Mouse (Mus musculus) stomach, postnatal 0 days (tissue): Measurements from ENCODE around the gene Lrmda. TPM values are rescaled to one million over a fixed set of nuclear protein-coding genes. Genes with fewer than 3 reads are reported as not detected.
A peak's percentile ranks its signal among the peaks of the same experiment; 100 is the strongest.

Source experiments
- ATAC-seq: fragments of 200-750 bp; cut with Nextera tagmentation; 2 replicates; pipeline ENCODE4 v1.8.0; 2017; ENCODE audit not compliant: low FRiP score, low TSS enrichment
- DNase-seq: peaks from one replicate; pipeline ENCODE4 v3.0.0-alpha.2; 2016; ENCODE audit warnings: low spot score
- H3K27ac ChIP-seq: fragments of 300-500 bp; sonication (generic); replicated peaks from 2 replicates; pipeline ENCODE4 v1.5.1; 2014; ENCODE audit warnings: mild to moderate bottlenecking, control low read depth
- H3K27me3 ChIP-seq: fragments of 300-500 bp; sonication (generic); 2 replicates; pipeline ENCODE4 v1.6.1; 2014; ENCODE audit warnings: low read length; ENCODE audit not compliant: control insufficient read depth, insufficient read depth
- H3K36me3 ChIP-seq: fragments of 300-500 bp; sonication (generic); 2 replicates; pipeline ENCODE4 v1.6.1; 2014; ENCODE audit warnings: low read length, mixed read lengths; ENCODE audit not compliant: control insufficient read depth, insufficient read depth
- H3K4me1 ChIP-seq: fragments of 300-500 bp; sonication (generic); replicated peaks from 2 replicates; pipeline ENCODE4 v1.6.1; 2014; ENCODE audit warnings: antibody characterized with exemption; ENCODE audit not compliant: control insufficient read depth, insufficient read depth
- H3K4me2 ChIP-seq: fragments of 300-500 bp; sonication (generic); replicated peaks from 2 replicates; pipeline ENCODE4 v1.6.1; 2014; ENCODE audit warnings: low read depth, mild to moderate bottlenecking, control low read depth, moderate library complexity
- H3K4me3 ChIP-seq: fragments of 300-500 bp; sonication (generic); 2 replicates; pipeline ENCODE4 v1.5.1; 2014; ENCODE audit warnings: low read depth, low read length, control low read depth
- H3K9ac ChIP-seq: fragments of 300-500 bp; sonication (generic); 2 replicates; pipeline ENCODE4 v1.6.1; 2014; ENCODE audit warnings: mild to moderate bottlenecking, low read length, control low read depth, mixed read lengths
- H3K9me3 ChIP-seq: fragments of 300-500 bp; sonication (generic); 2 replicates; pipeline ENCODE4 v1.6.1; 2016; ENCODE audit warnings: low read length; ENCODE audit not compliant: control insufficient read depth
- CTCF ChIP-seq: IDR thresholded peaks from 2 replicates; pipeline ENCODE4 v1.5.1; 2016; ENCODE audit warnings: antibody characterized with exemption, low read depth, mild to moderate bottlenecking, moderate library complexity
- EP300 ChIP-seq: optimal IDR thresholded peaks from 2 replicates; pipeline ENCODE3; 2016; ENCODE audit warnings: antibody characterized with exemption
- WGBS: fragments of 180-500 bp; shearing (Covaris S2); extraction: QIAGEN DNeasy Blood & Tissue Kit; methylation state at CpG from one replicate; pipeline ENCODE4 v1.1.7; 2014; 5-methylcytosine and 5-hydroxymethylcytosine counted together
- polyA plus RNA-seq: library from polyadenylated mRNA; unstranded; fragments of >200 nt; fragmentation: Nextera tagmentation; extraction: Ambion mirVana; gene quantifications from 2 replicates; pipeline ENCODE4 v1.2.1, GENCODE M21; 2015

Gene Lrmda
- polyA plus RNA-seq, 1 experiment from 2014 or later, result 0.39 TPM

GRCm38 (mm10) chr14:22721845-22722244 is 702.3 kb downstream of the Lrmda start:
- ATAC-seq (no peak), DNase-seq (no peak)
- no peak overlapping the region for H3K9ac ChIP-seq
- no peaks in the 10 kb centered on the region for H3K27me3 ChIP-seq
- H3K27ac ChIP-seq, result no peak overlapping the region
- H3K4me3 ChIP-seq, result no peak overlapping the region
- no peaks in the 10 kb centered on the region for H3K36me3 ChIP-seq
- H3K9me3 ChIP-seq, result no peaks in the 10 kb centered on the region
- WGBS, result 68% methylated on average over 5 of the region's 5 CpGs
- no peak overlapping the region for H3K4me2 ChIP-seq
- no peak for TF ChIP-seq CTCF
- no peak for TF ChIP-seq EP300
- H3K4me1 ChIP-seq, result no peaks in the 10 kb centered on the region

DNA sequence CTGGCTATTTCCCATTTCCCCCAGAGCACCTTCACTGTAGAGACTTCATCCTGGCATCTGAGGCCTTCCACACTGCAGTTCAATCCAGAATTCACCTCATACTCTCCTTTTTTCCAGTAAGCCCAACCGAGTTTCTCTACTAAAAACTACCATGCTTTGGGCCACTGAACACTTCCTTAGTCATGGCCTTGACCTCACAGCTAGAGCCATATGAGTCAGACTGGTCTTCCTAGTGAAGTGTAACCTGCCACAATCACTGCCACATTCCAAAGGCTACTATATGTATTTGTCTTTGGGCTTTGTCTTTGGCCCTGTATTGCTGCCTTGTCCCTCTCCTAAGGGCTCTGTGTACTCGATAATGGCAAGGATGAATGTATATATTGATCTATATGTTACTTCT is 708.0 kb downstream of the Lrmda start:
- H3K4me2 ChIP-seq, result no peak overlapping the region
- no peak overlapping the region for H3K27ac ChIP-seq
- H3K27me3 ChIP-seq, result no peaks in the 10 kb centered on the region
- H3K9ac ChIP-seq, result no peak overlapping the region
- ATAC-seq, result 0 out of 2 replicates have a peak, but pooled peaks have one; percentile 42
- no peak for DNase-seq
- no peaks in the 10 kb centered on the region for H3K9me3 ChIP-seq
- 61% methylated on average over 2 of the region's 2 CpGs for WGBS
- TF ChIP-seq CTCF (no peak), EP300 (no peak)
- no peak overlapping the region for H3K4me3 ChIP-seq
- H3K36me3 ChIP-seq, result no peaks in the 10 kb centered on the region
- H3K4me1 ChIP-seq, result no peaks in the 10 kb centered on the region

DNA sequence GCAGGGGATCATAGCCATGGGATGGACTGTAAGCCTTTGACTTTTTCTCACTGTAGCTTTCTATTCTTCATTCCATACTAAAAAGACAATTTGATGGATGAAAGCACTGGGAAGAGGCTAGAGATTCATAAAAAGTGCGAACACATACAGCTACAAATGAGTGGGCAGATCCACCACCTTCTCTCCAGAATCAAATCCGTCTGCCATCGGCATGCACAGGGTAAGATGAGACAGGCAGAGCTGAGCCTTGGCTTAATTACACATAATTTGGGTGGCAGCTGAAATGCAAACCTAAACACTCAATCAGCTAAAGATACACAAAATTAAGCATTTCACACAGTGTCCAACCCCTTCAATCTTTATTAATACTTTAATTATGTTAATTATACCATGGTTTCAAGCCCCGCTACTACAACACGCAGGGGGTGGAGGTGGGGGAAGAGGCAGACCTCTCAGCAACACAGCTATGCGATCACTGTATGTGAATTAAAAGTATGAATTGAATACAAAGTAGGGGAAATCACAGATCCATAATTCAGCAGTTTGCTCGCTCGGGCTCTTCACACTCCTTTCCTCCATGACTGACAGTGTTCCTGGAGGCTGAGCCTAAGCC is 709.2 kb downstream of the Lrmda start:
- Histone ChIP-seq H3K36me3 (no peaks in the 10 kb centered on the region), H3K27me3 (no peaks in the 10 kb centered on the region), H3K27ac (no peak overlapping the region), H3K4me3 (no peak overlapping the region), H3K4me2 (no peak overlapping the region), H3K9me3 (no peaks in the 10 kb centered on the region), H3K4me1 (no peaks in the 10 kb centered on the region), H3K9ac (no peak overlapping the region)
- TF ChIP-seq EP300 (no peak), CTCF (no peak)
- 84% methylated on average over 8 of the region's 8 CpGs for WGBS
- ATAC-seq, result no peak
- DNase-seq, result no peak

GRCm38 (mm10) chr14:22738603-22739002 is 719.1 kb downstream of the Lrmda start:
- no peak for DNase-seq
- 82% methylated on average over 11 of the region's 11 CpGs for WGBS
- ATAC-seq, result no peak
- H3K4me1 ChIP-seq, result no peaks in the 10 kb centered on the region
- H3K4me3 ChIP-seq, result no peak overlapping the region
- TF ChIP-seq CTCF, result no peak
- no peak for TF ChIP-seq EP300
- H3K27ac ChIP-seq, result no peak overlapping the region
- no peaks in the 10 kb centered on the region for H3K27me3 ChIP-seq
- no peak overlapping the region for H3K9ac ChIP-seq
- H3K36me3 ChIP-seq, result no peaks in the 10 kb centered on the region
- no peaks in the 10 kb centered on the region for H3K9me3 ChIP-seq
- H3K4me2 ChIP-seq, result no peak overlapping the region

DNA sequence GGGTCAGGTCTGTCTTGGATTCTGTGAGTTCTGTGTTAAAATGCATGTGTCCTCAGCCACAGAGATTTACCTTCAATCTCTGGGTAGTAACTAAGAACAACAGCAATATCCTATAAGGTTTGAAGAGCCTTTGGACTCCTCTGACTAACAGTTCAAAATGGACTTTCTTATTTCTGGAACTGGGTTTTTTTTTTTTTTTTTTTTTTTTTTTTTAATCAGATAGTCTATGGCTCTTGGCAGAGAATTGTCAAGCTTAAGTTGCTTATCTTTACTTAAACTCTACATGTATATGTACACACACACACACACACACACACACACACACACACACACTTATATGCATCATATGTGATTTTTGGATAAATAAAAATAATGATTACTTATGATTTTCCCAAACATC is 723.0 kb downstream of the Lrmda start:
- no peak for TF ChIP-seq EP300
- no peak for TF ChIP-seq CTCF
- no peak overlapping the region for H3K9ac ChIP-seq
- no peaks in the 10 kb centered on the region for H3K9me3 ChIP-seq
- no peaks in the 10 kb centered on the region for H3K27me3 ChIP-seq
- no peak overlapping the region for H3K4me3 ChIP-seq
- H3K4me1 ChIP-seq, result peaks cover 10% of the 10 kb centered on the region; the same call in 1 of the 2 replicates
- H3K27ac ChIP-seq, result no peak overlapping the region
- ATAC-seq, result no peak
- DNase-seq, result no peak
- H3K36me3 ChIP-seq, result no peaks in the 10 kb centered on the region
- no peak overlapping the region for H3K4me2 ChIP-seq

DNA sequence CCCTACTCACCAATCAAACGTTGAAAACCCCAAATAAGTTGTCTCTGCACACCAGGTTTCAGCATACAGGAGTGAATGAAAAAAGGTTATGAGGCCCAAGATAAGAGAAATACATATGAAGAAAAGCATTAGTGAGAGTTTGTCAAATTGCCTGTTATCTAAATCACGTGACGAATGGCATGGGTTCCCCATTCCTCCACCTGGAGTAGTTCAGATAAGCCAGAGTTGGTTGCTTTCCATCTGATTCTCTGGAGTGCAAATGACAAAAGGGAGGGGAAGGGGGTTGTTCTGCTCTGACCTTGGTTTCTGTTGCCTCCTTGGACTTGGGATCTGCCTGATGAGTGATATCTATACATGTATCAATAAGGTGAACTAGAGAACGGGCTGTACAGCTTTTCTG is 723.8 kb downstream of the Lrmda start:
- Histone ChIP-seq H3K4me2 (no peak overlapping the region), H3K9ac (no peak overlapping the region), H3K36me3 (no peaks in the 10 kb centered on the region), H3K27ac (no peak overlapping the region), H3K9me3 (no peaks in the 10 kb centered on the region), H3K27me3 (no peaks in the 10 kb centered on the region), H3K4me1 (peaks cover 10% of the 10 kb centered on the region; the same call in 1 of the 2 replicates), H3K4me3 (no peak overlapping the region)
- ATAC-seq (no peak), DNase-seq (no peak)
- no peak for TF ChIP-seq EP300
- TF ChIP-seq CTCF, result no peak
- WGBS, result 62% methylated on average over 4 of the region's 4 CpGs
